13 mouse cellular contexts compared by ENCODE assay signal in genomic region chr9:34947258-34947657, GRCm38 (mm10).
DNase-seq lines count a peak whose midpoint lies in the region; ATAC-seq and TF ChIP-seq lines count a peak whose summit lies in the region.
"Had no signal": no experiment of that assay in that cellular context is flagged by ENCODE, and none has a peak within 500 bp of the region (broad histone marks: within the 10 kb centered on the region; RNA-seq: fewer than 3 reads in every experiment).

No protein-coding gene starts in this region.

- 36% methylated on average over 6 of the region's 6 CpGs for WGBS in neural tube, embryonic 12.5 days
- WGBS in forebrain, postnatal 0 days: 19% methylated on average over 6 of the region's 6 CpGs
- 16% methylated on average over 6 of the region's 6 CpGs for WGBS in midbrain, embryonic 11.5 days
- 15% methylated on average over 6 of the region's 6 CpGs for WGBS in olfactory bulb, adult 2 months

- H3K4me3 ChIP-seq in neural tube, embryonic 12.5 days: no peak overlapping the region
- no peak overlapping the region for H3K4me3 ChIP-seq in forebrain, postnatal 0 days (ENCODE audit: low read depth, low read length)
- no peak overlapping the region for H3K4me3 ChIP-seq in midbrain, embryonic 11.5 days (ENCODE audit: low read depth, low read length)
- H3K4me3 ChIP-seq in olfactory bulb, adult 2 months (ENCODE audit: insufficient read depth, low read depth, low read length): no peak overlapping the region
- H3K4me3 ChIP-seq: gastrocnemius, adult 2 months; liver, embryonic 12.5 days; stomach, embryonic 15.5 days had no signal

- H3K36me3 ChIP-seq in neural tube, embryonic 12.5 days: no peaks in the 10 kb centered on the region
- H3K36me3 ChIP-seq in forebrain, postnatal 0 days (ENCODE audit: insufficient read depth): no peaks in the 10 kb centered on the region
- no peaks in the 10 kb centered on the region for H3K36me3 ChIP-seq in midbrain, embryonic 11.5 days (ENCODE audit: control insufficient read depth, insufficient read depth, low read length)
- H3K36me3 ChIP-seq: liver, embryonic 12.5 days; stomach, embryonic 15.5 days had no signal

- no peak for TF ChIP-seq POLR2A in olfactory bulb, adult 2 months (IDR thresholded peaks at IDR 0.05; ENCODE audit: insufficient read depth, low read depth, low read length)

- H3K27me3 ChIP-seq in neural tube, embryonic 12.5 days (replicated peaks): no peaks in the 10 kb centered on the region
- no peaks in the 10 kb centered on the region for H3K27me3 ChIP-seq in forebrain, postnatal 0 days (ENCODE audit: insufficient read depth, low read length)
- H3K27me3 ChIP-seq in midbrain, embryonic 11.5 days (ENCODE audit: control insufficient read depth, insufficient read depth, low read length): no peaks in the 10 kb centered on the region
- H3K27me3 ChIP-seq: liver, embryonic 12.5 days; stomach, embryonic 15.5 days had no signal

- no peak overlapping the region for H3K27ac ChIP-seq in neural tube, embryonic 12.5 days
- H3K27ac ChIP-seq in forebrain, postnatal 0 days (ENCODE audit: low read depth, low read length): no peak overlapping the region
- no peak overlapping the region for H3K27ac ChIP-seq in midbrain, embryonic 11.5 days (ENCODE audit: low read depth, low read length)
- peak overlapping the region; percentile 73 for H3K27ac ChIP-seq in olfactory bulb, adult 2 months (ENCODE audit: insufficient read depth, low read depth, low read length)
- H3K27ac ChIP-seq: gastrocnemius, adult 2 months; liver, embryonic 12.5 days; stomach, embryonic 15.5 days had no signal

- no peaks in the 10 kb centered on the region for H3K9me3 ChIP-seq in neural tube, embryonic 12.5 days
- no peaks in the 10 kb centered on the region for H3K9me3 ChIP-seq in forebrain, postnatal 0 days (ENCODE audit: low read length)
- H3K9me3 ChIP-seq in midbrain, embryonic 11.5 days (ENCODE audit: control insufficient read depth, low read length): no peaks in the 10 kb centered on the region
- H3K9me3 ChIP-seq: liver, embryonic 12.5 days; stomach, embryonic 15.5 days had no signal

- intact Hi-C loops in heart, postnatal 25 days (cut with DNase I): no loop called here

- no peak overlapping the region for H3K9ac ChIP-seq in neural tube, embryonic 12.5 days
- H3K9ac ChIP-seq in forebrain, postnatal 0 days: no peak overlapping the region
- H3K9ac ChIP-seq in midbrain, embryonic 11.5 days (ENCODE audit: low read length): no peak overlapping the region
- H3K9ac ChIP-seq: liver, embryonic 12.5 days; stomach, embryonic 15.5 days had no signal

- TF ChIP-seq CTCF in forebrain, postnatal 0 days (IDR thresholded peaks at IDR 0.05; ENCODE audit: low read depth): no peak
- TF ChIP-seq CTCF in olfactory bulb, adult 2 months (IDR thresholded peaks at IDR 0.05; ENCODE audit: insufficient read depth, low read depth, low read length): no peak

- H3K4me1 ChIP-seq in neural tube, embryonic 12.5 days: peaks cover 4% of the 10 kb centered on the region
- no peaks in the 10 kb centered on the region for H3K4me1 ChIP-seq in forebrain, postnatal 0 days (ENCODE audit: insufficient read depth)
- H3K4me1 ChIP-seq in midbrain, embryonic 11.5 days (ENCODE audit: control insufficient read depth, insufficient read depth, low read length): peaks cover 4% of the 10 kb centered on the region
- H3K4me1 ChIP-seq in olfactory bulb, adult 2 months (ENCODE audit: control insufficient read depth, insufficient read depth, low read length): peaks cover 30% of the 10 kb centered on the region
- H3K4me1 ChIP-seq: liver, embryonic 12.5 days; stomach, embryonic 15.5 days had no signal

- 0 out of 2 replicates have a peak, but pooled peaks have one; percentile 10 for ATAC-seq in neural tube, embryonic 12.5 days (ENCODE audit: low FRiP score, low read depth)
- ATAC-seq in forebrain, postnatal 0 days: peak; percentile 69
- ATAC-seq in midbrain, embryonic 11.5 days (ENCODE audit: low FRiP score): peak; percentile 69
- ATAC-seq: CD4-positive, CD25-positive, alpha-beta regulatory T cell, adult 4 months; liver, embryonic 12.5 days had no signal

- H3K4me2 ChIP-seq in neural tube, embryonic 12.5 days (replicated peaks): no peak overlapping the region
- H3K4me2 ChIP-seq in forebrain, postnatal 0 days (ENCODE audit: low read depth): no peak overlapping the region
- H3K4me2 ChIP-seq in midbrain, embryonic 11.5 days: no peak overlapping the region
- H3K4me2 ChIP-seq: liver, embryonic 12.5 days; stomach, embryonic 15.5 days had no signal

- no peak for DNase-seq in neural tube, embryonic 10.5 days (ENCODE audit: extremely low spot score, low spot score)
- DNase-seq in forebrain, postnatal 0 days: peak; percentile 38
- peak; percentile 86 for DNase-seq in midbrain, embryonic 11.5 days (ENCODE audit: low spot score, missing footprints)
- DNase-seq in urinary bladder, postnatal 10 days (ENCODE audit: low spot score): no peak
- no peak for DNase-seq in layer of hippocampus, postnatal 10 days (ENCODE audit: low spot score in 2 of 2)
- DNase-seq in heart, postnatal 25 days (ENCODE audit: low spot score): no peak
- DNase-seq: cerebellum, postnatal 10 days; gastrocnemius, adult 2 months had no signal

Comparison
In these comparisons a context has a peak if more than half of its experiments do, and no peak if none do; other contexts are left out.
1. ATAC-seq: peak in every context shown above with its lines; median percentile 69 in forebrain, postnatal 0 days; 69 in midbrain, embryonic 11.5 days; 10 in neural tube, embryonic 12.5 days.
2. DNase-seq: peak in forebrain, postnatal 0 days (single experiment) and midbrain, embryonic 11.5 days (single experiment); none in neural tube, embryonic 10.5 days (single experiment), urinary bladder, postnatal 10 days (single experiment), layer of hippocampus, postnatal 10 days (0 of 2) and heart, postnatal 25 days (single experiment).